Mouse (Mus musculus) kidney, postnatal 0 days (tissue): ENCODE results near the gene Xylt2. TPM values are rescaled to one million over a fixed set of nuclear protein-coding genes. Genes with fewer than 3 reads are reported as not detected.

Source experiments
- ATAC-seq: fragments of 200-750 bp; cut with Nextera tagmentation; replicated peaks from 2 replicates; pipeline ENCODE4 v1.8.0; 2017; ENCODE audit warnings: low read depth, moderate number of reproducible peaks, moderate TSS enrichment, moderate library complexity; ENCODE audit not compliant: low FRiP score
- DNase-seq: peaks from one replicate; pipeline ENCODE4 v3.0.0-alpha.2; 2016; ENCODE audit warnings: low spot score
- H3K27ac ChIP-seq: fragments of 300-500 bp; sonication (generic); 2 replicates; pipeline ENCODE4 v1.5.1; 2014; ENCODE audit warnings: mild to moderate bottlenecking
- H3K27me3 ChIP-seq: fragments of 300-500 bp; sonication (generic); 2 replicates; pipeline ENCODE4 v1.6.1; 2014; ENCODE audit warnings: low read length, mixed read lengths; ENCODE audit not compliant: insufficient read depth
- H3K36me3 ChIP-seq: fragments of 300-500 bp; sonication (generic); 2 replicates; pipeline ENCODE4 v1.6.1; 2014; ENCODE audit warnings: low read length, mixed read lengths; ENCODE audit not compliant: insufficient read depth
- H3K4me1 ChIP-seq: fragments of 300-500 bp; sonication (generic); replicated peaks from 2 replicates; pipeline ENCODE4 v1.6.1; 2014; ENCODE audit warnings: antibody characterized with exemption, low read length, mixed read lengths; ENCODE audit not compliant: insufficient read depth
- H3K4me2 ChIP-seq: fragments of 300-500 bp; sonication (generic); 2 replicates; pipeline ENCODE4 v1.6.1; 2014; ENCODE audit warnings: mild to moderate bottlenecking, low read length, moderate library complexity, mixed read lengths
- H3K4me3 ChIP-seq: fragments of 300-500 bp; sonication (generic); replicated peaks from 2 replicates; pipeline ENCODE4 v1.5.1; 2014; ENCODE audit warnings: low read depth, low read length
- H3K9ac ChIP-seq: fragments of 300-500 bp; sonication (generic); 2 replicates; pipeline ENCODE4 v1.6.1; 2014; ENCODE audit warnings: low read depth, low read length
- H3K9me3 ChIP-seq: fragments of 300-500 bp; sonication (generic); replicated peaks from 2 replicates; pipeline ENCODE4 v1.6.1; 2016; ENCODE audit warnings: low read length, inconsistent platforms, mixed read lengths
- CTCF ChIP-seq: IDR thresholded peaks from 2 replicates; pipeline ENCODE4 v1.5.1; 2016; ENCODE audit warnings: antibody characterized with exemption, low read depth, mild to moderate bottlenecking, moderate library complexity
- WGBS: fragments of 180-500 bp; shearing (Covaris S2); extraction: QIAGEN DNeasy Blood & Tissue Kit; methylation state at CpG from one replicate; pipeline ENCODE4 v1.1.7; 2014; 5-methylcytosine and 5-hydroxymethylcytosine counted together
- polyA plus RNA-seq: library from polyadenylated mRNA; unstranded; fragments of >200 nt; fragmentation: Nextera tagmentation; extraction: Ambion mirVana; gene quantifications from 2 replicates; pipeline ENCODE4 v1.2.1, GENCODE M21; 2015

The Xylt2 gene
- polyA plus RNA-seq, 1 experiment from 2014 or later = 21.4 TPM

GRCm38 (mm10) chr11:94622162-94622561 lies 55.2 kb downstream of the Xylt2 start:
- 62% methylated on average over 2 of the region's 2 CpGs for WGBS
- Histone ChIP-seq H3K36me3 (no peaks in the 10 kb centered on the region), H3K9me3 (no peaks in the 10 kb centered on the region), H3K27ac (no peak overlapping the region), H3K9ac (no peak overlapping the region), H3K27me3 (no peaks in the 10 kb centered on the region), H3K4me3 (no peak overlapping the region), H3K4me2 (no peak overlapping the region), H3K4me1 (no peaks in the 10 kb centered on the region)
- ATAC-seq (no peak), DNase-seq (no peak)
- no peak for TF ChIP-seq CTCF

DNA sequence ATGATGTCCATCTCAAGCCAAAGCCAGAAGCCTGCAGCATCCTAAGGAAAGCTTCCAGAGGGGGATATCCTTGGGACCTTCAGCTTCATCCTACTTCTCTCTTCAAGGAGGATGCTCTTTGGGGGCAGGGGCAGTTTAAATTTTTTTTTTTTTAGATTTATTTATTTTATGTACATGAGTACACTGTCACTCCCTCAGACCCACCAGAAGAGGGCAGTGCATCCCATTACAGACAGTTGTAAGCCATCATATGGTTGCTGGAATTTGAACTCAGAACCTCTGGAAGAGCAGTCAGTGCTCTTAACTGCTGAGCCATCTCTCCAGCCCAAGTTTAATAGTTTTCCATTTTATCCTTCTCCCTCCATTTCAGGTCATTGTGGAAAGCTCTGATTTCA lies 55.9 kb downstream of the Xylt2 start:
- no peak overlapping the region for H3K9ac ChIP-seq
- H3K9me3 ChIP-seq = no peaks in the 10 kb centered on the region
- H3K4me1 ChIP-seq = no peaks in the 10 kb centered on the region
- H3K27ac ChIP-seq = no peak overlapping the region
- no peaks in the 10 kb centered on the region for H3K36me3 ChIP-seq
- H3K4me2 ChIP-seq = no peak overlapping the region
- H3K4me3 ChIP-seq = no peak overlapping the region
- peak; percentile 41 for TF ChIP-seq CTCF
- no peaks in the 10 kb centered on the region for H3K27me3 ChIP-seq
- ATAC-seq = no peak
- no peak for DNase-seq

GRCm38 (mm10) chr11:94620766-94621457 lies 56.4 kb downstream of the Xylt2 start:
- H3K27me3 ChIP-seq = no peaks in the 10 kb centered on the region
- ATAC-seq = 0 out of 2 replicates have a peak, but pooled peaks have one; percentile 66
- 41% methylated on average over 6 of the region's 6 CpGs for WGBS

DNA sequence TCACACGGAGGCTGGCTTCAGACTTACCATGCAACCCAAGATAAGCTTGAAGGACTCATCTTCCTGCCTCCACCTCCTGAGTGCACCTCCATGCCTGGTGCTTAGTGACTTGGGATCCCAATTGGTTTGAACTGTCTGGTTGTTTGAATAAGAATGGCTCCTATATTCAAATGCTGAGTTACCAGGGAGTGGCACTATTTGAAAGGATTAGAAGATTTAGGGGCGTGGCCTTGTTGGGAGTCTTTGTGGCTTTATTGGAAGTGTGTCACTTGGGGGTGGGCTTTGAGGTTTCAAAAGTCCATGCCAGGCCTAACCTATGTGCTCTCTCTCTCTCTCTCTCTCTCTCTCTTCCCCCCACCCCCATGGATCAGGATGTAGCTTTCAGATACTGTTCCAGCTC lies 59.7 kb downstream of the Xylt2 start:
- ATAC-seq = no peak
- no peaks in the 10 kb centered on the region for H3K9me3 ChIP-seq
- WGBS = 95% methylated on average over 2 of the region's 2 CpGs

More at GRCm38 (mm10) chr11:94620766-94621457, 56.4 kb downstream of the Xylt2 start:
- no peak for DNase-seq
- no peaks in the 10 kb centered on the region for H3K9me3 ChIP-seq
- no peak overlapping the region for H3K4me3 ChIP-seq
- no peaks in the 10 kb centered on the region for H3K36me3 ChIP-seq
- TF ChIP-seq CTCF = no peak
- no peak overlapping the region for H3K4me2 ChIP-seq
- no peak overlapping the region for H3K9ac ChIP-seq
- H3K27ac ChIP-seq = no peak overlapping the region
- H3K4me1 ChIP-seq = no peaks in the 10 kb centered on the region

GRCm38 (mm10) chr11:94615494-94615893 lies 61.8 kb downstream of the Xylt2 start:
- no peaks in the 10 kb centered on the region for H3K9me3 ChIP-seq
- no peak overlapping the region for H3K27ac ChIP-seq
- ATAC-seq = no peak
- no peak overlapping the region for H3K4me3 ChIP-seq
- H3K9ac ChIP-seq = no peak overlapping the region
- no peaks in the 10 kb centered on the region for H3K4me1 ChIP-seq
- TF ChIP-seq CTCF = no peak
- DNase-seq = no peak
- H3K4me2 ChIP-seq = no peak overlapping the region
- 36% methylated on average over 4 of the region's 4 CpGs for WGBS
- H3K36me3 ChIP-seq = no peaks in the 10 kb centered on the region
- H3K27me3 ChIP-seq = no peaks in the 10 kb centered on the region

More for the DNA sequence above, 59.7 kb downstream of the Xylt2 start:
- Histone ChIP-seq H3K36me3 (no peaks in the 10 kb centered on the region), H3K4me2 (no peak overlapping the region), H3K27me3 (no peaks in the 10 kb centered on the region), H3K4me3 (no peak overlapping the region), H3K4me1 (no peaks in the 10 kb centered on the region), H3K9ac (no peak overlapping the region), H3K27ac (no peak overlapping the region)
- no peak for TF ChIP-seq CTCF
- no peak for DNase-seq

- ATAC-seq = no peak
- DNase-seq = no peak
- no peaks in the 10 kb centered on the region for H3K27me3 ChIP-seq
- WGBS = 54% methylated on average over 4 of the region's 4 CpGs
- H3K4me1 ChIP-seq = no peaks in the 10 kb centered on the region
- H3K4me3 ChIP-seq = no peak overlapping the region
- H3K4me2 ChIP-seq = no peak overlapping the region
- H3K9me3 ChIP-seq = no peaks in the 10 kb centered on the region
- TF ChIP-seq CTCF = no peak
- no peak overlapping the region for H3K9ac ChIP-seq
- no peak overlapping the region for H3K27ac ChIP-seq
- H3K36me3 ChIP-seq = no peaks in the 10 kb centered on the region
These were observed 62.7 kb downstream of the Xylt2 start for GRCm38 (mm10) chr11:94614603-94615002.

Other genes with a start within 250 kb of the Xylt2 start
- 4.4 and 5.2 TPM in 2 replicates for gene Cacna1g, start 203.3 kb downstream of the Xylt2 start, polyA plus RNA-seq
- gene Spata20, start 191.3 kb downstream of the Xylt2 start, polyA plus RNA-seq = 0.40 TPM in 1 of 2 replicates, not detected in the other
- gene Epn3, start 177.5 kb downstream of the Xylt2 start, polyA plus RNA-seq = 34.7 and 37.5 TPM in 2 replicates
- 3.2 and 3.5 TPM in 2 replicates for gene Mycbpap, start 155.8 kb downstream of the Xylt2 start, polyA plus RNA-seq
- gene Rsad1, start 128.3 kb downstream of the Xylt2 start, polyA plus RNA-seq = 4.0 and 5.6 TPM in 2 replicates
- 0.41 and 0.50 TPM in 2 replicates for gene Chad, start 112.5 kb downstream of the Xylt2 start, polyA plus RNA-seq
- 6.6 and 7.0 TPM in 2 replicates for gene Acsf2, start 75.6 kb downstream of the Xylt2 start, polyA plus RNA-seq
- 119 and 135 TPM in 2 replicates for gene Lrrc59, start 47.7 kb downstream of the Xylt2 start, polyA plus RNA-seq
- 135 and 144 TPM in 2 replicates for gene Mrpl27, start 23.7 kb downstream of the Xylt2 start, polyA plus RNA-seq
- 7.9 and 8.1 TPM in 2 replicates for gene Eme1, start 23.6 kb downstream of the Xylt2 start, polyA plus RNA-seq
- gene Gm11541, start 27.0 kb upstream of the Xylt2 start, polyA plus RNA-seq = 1.3 and 1.4 TPM in 2 replicates
- gene Cdc34b, start 64.3 kb upstream of the Xylt2 start, polyA plus RNA-seq = 0.26 and 0.28 TPM in 2 replicates
- gene Tmem92, start 105.2 kb upstream of the Xylt2 start, polyA plus RNA-seq = not detected in 2 replicates